Mouse (Mus musculus) liver, embryonic 13.5 days (tissue): ENCODE data around the gene Erc2. TPM values are rescaled to one million over a fixed set of nuclear protein-coding genes. Genes with fewer than 3 reads are reported as not detected.

Source experiments
- ATAC-seq: fragments of 200-750 bp; cut with Nextera tagmentation; 2 replicates; pipeline ENCODE4 v1.8.0; 2017; ENCODE audit warnings: low read depth, mild to moderate bottlenecking, moderate number of reproducible peaks, moderate library complexity
- DNase-seq: peaks from one replicate; pipeline ENCODE4 v3.0.0; 2022
- H3K27ac ChIP-seq: fragments of 300-500 bp; sonication (generic); 2 replicates; pipeline ENCODE4 v1.5.1; 2015; ENCODE audit warnings: moderate library complexity, mild to moderate bottlenecking, inconsistent platforms
- H3K27me3 ChIP-seq: fragments of 300-500 bp; sonication (generic); 2 replicates; pipeline ENCODE4 v1.6.1; 2015; ENCODE audit warnings: mild to moderate bottlenecking, inconsistent platforms
- H3K36me3 ChIP-seq: fragments of 300-500 bp; sonication (generic); 2 replicates; pipeline ENCODE4 v1.6.1; 2015; ENCODE audit warnings: mild to moderate bottlenecking, inconsistent platforms
- H3K4me1 ChIP-seq: fragments of 300-500 bp; sonication (generic); replicated peaks from 2 replicates; pipeline ENCODE4 v1.6.1; 2015; ENCODE audit warnings: inconsistent platforms
- H3K4me2 ChIP-seq: fragments of 300-500 bp; sonication (generic); 2 replicates; pipeline ENCODE4 v1.6.1; 2015; ENCODE audit warnings: inconsistent platforms, mild to moderate bottlenecking, moderate library complexity
- H3K4me3 ChIP-seq: fragments of 300-500 bp; sonication (generic); replicated peaks from 2 replicates; pipeline ENCODE4 v1.5.1; 2015; ENCODE audit warnings: mild to moderate bottlenecking, inconsistent platforms
- H3K9ac ChIP-seq: fragments of 300-500 bp; sonication (generic); 2 replicates; pipeline ENCODE4 v1.6.1; 2015; ENCODE audit warnings: mild to moderate bottlenecking, inconsistent platforms
- H3K9me3 ChIP-seq: fragments of 300-500 bp; sonication (generic); replicated peaks from 2 replicates; pipeline ENCODE4 v1.6.1; 2016; ENCODE audit warnings: inconsistent platforms
- WGBS: fragments of 180-500 bp; shearing (Covaris S2); methylation state at CpG from one replicate; pipeline ENCODE4 v1.1.7; 2015; ENCODE audit not compliant: insufficient replicate concordance; 5-methylcytosine and 5-hydroxymethylcytosine counted together
- polyA plus RNA-seq: library from polyadenylated mRNA; unstranded; fragments of >200 nt; fragmentation: Nextera tagmentation; extraction: Ambion mirVana; gene quantifications from 2 replicates; pipeline ENCODE4 v1.2.1, GENCODE M21; 2015

Gene Erc2
- polyA plus RNA-seq, 1 experiment from 2014 or later, result 0.82 TPM

DNA sequence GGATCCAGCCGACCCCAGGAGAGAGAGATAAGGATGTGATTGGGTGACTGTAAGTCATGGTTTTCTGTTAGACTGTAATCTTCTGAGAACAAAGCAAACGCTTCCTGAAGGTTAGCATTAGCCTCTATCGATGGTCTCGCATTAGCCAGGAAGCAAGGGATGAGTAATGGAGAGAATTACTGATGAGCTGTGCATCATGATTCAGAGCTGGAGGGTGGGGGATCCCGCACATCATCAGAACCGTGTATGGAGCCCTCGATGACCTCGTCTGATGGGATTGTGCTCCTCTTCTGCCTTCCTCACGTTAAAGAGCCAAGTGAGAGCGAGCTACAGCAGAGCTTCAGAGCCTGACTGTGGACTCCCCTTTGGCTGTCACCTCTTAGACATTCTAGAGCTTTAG lies 6.5 kb downstream of the Erc2 start:
- no peak for DNase-seq
- H3K27me3 ChIP-seq, result peaks cover 9% of the 10 kb centered on the region
- no peak overlapping the region for H3K4me2 ChIP-seq
- no peak overlapping the region for H3K9ac ChIP-seq
- no peak overlapping the region for H3K27ac ChIP-seq
- ATAC-seq, result no peak
- WGBS, result 55% methylated on average over 10 of the region's 10 CpGs
- no peaks in the 10 kb centered on the region for H3K36me3 ChIP-seq
- H3K9me3 ChIP-seq, result no peaks in the 10 kb centered on the region
- no peak overlapping the region for H3K4me3 ChIP-seq
- no peaks in the 10 kb centered on the region for H3K4me1 ChIP-seq

DNA sequence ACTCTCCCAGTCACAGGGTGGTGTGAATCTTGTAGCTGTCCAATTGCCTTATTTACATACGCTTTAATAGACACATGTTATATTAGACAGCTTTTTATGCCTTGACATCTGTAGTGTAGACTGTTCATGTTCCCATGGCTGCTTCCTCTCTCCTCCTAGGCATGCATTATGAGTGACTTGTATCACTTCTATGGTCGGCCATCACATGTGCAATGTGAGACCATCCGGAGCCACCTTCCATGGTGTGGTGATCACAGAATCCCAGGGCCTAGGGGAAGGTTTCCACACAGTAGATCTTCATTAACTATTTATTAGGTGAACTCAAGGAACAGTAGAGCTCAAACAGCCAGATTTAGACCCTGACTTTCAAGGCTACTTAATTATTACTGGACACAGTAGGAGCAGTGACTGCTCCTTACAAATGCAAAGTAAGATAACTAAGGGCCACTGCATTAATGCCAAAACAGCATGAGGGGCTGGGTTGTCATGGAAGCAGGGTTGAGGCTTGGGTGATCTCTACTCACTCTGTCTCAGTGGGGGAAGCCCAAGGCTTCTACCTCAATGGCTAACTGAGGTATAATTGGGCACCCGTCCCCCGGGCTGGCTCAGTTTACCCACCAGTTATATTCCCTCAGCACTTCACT lies 7.3 kb downstream of the Erc2 start:
- Histone ChIP-seq H3K4me3 (no peak overlapping the region), H3K4me1 (no peaks in the 10 kb centered on the region), H3K36me3 (no peaks in the 10 kb centered on the region), H3K9ac (no peak overlapping the region), H3K9me3 (no peaks in the 10 kb centered on the region), H3K27ac (no peak overlapping the region), H3K27me3 (peaks cover 2% of the 10 kb centered on the region; the same call in 1 of the 2 replicates), H3K4me2 (no peak overlapping the region)
- DNase-seq (no peak), ATAC-seq (no peak)
- WGBS, result 58% methylated on average over 5 of the region's 5 CpGs

DNA sequence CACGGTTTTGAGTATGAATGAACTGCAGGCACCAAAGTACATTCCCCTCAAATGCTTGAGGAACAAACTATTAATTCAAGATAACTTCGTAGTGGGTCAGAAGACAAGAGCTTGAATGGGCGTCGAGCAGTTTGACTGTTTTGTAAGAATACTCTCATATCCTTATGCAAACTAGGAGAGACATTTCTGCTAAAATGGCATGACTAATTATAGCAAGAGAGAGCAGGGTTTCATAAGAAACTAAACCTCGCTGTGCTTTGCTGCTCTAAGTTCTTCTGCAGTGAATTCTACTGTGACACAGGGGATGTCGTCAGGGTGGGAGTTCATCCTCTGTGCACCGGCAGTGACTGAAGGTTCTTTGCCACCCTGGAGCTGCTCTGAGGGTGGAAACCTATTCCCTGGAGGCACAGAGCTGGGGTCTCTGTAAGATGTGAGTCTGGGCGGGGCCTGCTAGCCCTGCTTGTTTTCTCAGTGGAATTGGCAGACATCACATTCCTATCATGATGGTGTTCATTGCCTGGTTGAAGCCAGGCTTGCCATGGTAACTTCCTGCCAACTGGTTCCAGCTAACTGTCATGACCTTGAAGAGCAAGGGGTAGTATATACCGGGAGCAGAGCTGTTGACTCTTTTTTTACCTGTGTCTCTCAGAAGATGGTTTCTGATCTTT lies 8.9 kb downstream of the Erc2 start:
- no peak overlapping the region for H3K4me3 ChIP-seq
- no peak for DNase-seq
- no peaks in the 10 kb centered on the region for H3K27me3 ChIP-seq
- no peaks in the 10 kb centered on the region for H3K4me1 ChIP-seq
- no peak for ATAC-seq
- H3K36me3 ChIP-seq, result no peaks in the 10 kb centered on the region
- H3K9me3 ChIP-seq, result no peaks in the 10 kb centered on the region
- WGBS, result 70% methylated on average over 9 of the region's 9 CpGs
- no peak overlapping the region for H3K4me2 ChIP-seq
- no peak overlapping the region for H3K27ac ChIP-seq
- no peak overlapping the region for H3K9ac ChIP-seq

DNA sequence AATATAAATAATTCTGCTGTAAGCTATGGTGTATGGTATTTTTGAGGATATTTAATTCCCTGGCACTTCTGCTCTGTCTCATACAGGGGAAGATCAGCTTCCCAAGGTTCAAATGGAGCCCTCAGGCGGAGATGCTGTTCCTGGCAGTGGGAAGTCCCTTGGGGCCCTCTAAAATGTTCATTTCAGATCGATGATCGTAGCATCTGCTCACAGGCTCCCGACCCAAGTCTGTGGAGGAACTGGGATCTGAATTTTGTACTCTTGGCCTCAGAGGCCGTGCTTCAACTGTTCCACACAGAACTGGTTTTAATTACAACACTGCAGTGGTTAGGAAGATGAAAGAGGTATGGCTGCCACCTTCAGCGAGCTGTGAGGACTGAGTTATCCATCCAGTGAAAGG lies 12.5 kb downstream of the Erc2 start:
- no peaks in the 10 kb centered on the region for H3K36me3 ChIP-seq
- 68% methylated on average over 6 of the region's 6 CpGs for WGBS
- H3K4me2 ChIP-seq, result no peak overlapping the region
- H3K4me3 ChIP-seq, result no peak overlapping the region
- no peak for DNase-seq
- no peaks in the 10 kb centered on the region for H3K9me3 ChIP-seq
- no peaks in the 10 kb centered on the region for H3K27me3 ChIP-seq
- ATAC-seq, result no peak
- H3K9ac ChIP-seq, result no peak overlapping the region
- no peak overlapping the region for H3K27ac ChIP-seq
- no peaks in the 10 kb centered on the region for H3K4me1 ChIP-seq

DNA sequence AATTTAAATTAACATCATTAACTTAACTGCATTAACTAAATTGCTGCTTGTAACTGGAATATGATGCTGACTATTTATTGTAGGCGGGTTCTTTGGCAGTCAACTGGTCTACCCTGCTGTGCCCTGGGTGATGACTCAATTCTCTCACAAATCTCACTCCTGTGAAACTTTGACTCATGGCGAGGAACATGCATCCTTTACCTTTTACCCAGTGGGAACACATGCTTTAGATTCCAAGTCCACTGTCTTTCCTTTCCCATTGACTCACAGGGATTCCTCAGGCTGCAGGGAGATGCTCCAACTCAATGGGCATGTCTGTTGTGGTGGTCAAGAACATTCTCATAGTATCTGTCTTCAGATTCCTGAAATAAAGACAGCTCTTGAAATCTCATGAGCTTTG lies 14.3 kb downstream of the Erc2 start:
- DNase-seq (no peak), ATAC-seq (no peak)
- Histone ChIP-seq H3K4me3 (no peak overlapping the region), H3K9me3 (no peaks in the 10 kb centered on the region), H3K36me3 (no peaks in the 10 kb centered on the region), H3K4me2 (no peak overlapping the region), H3K9ac (no peak overlapping the region), H3K4me1 (no peaks in the 10 kb centered on the region), H3K27me3 (no peaks in the 10 kb centered on the region), H3K27ac (no peak overlapping the region)
- 54% methylated on average over 2 of the region's 2 CpGs for WGBS

DNA sequence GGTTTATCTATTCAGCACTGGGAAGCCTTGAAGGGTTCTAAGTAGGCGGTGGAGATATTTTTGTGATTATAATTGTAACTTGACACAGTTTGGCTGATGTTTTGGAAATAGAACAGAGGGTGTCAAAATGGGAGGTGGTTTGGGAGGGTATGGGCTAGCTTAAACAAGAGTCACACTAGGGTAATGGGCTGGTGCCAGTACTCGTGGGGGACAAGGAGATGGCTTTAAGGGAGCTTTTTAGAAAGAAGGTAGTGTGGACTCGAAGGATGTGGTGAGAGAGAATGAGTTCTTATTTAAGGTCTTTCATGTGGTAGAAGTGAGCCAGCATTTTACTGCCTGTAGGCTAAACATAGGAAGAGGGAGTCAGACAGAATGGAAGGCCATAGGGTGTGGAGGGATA lies 19.2 kb downstream of the Erc2 start:
- Histone ChIP-seq H3K4me1 (no peaks in the 10 kb centered on the region), H3K27me3 (no peaks in the 10 kb centered on the region), H3K27ac (no peak overlapping the region), H3K9me3 (no peaks in the 10 kb centered on the region), H3K9ac (no peak overlapping the region), H3K4me2 (no peak overlapping the region), H3K4me3 (no peak overlapping the region), H3K36me3 (no peaks in the 10 kb centered on the region)
- 44% methylated on average over 3 of the region's 3 CpGs for WGBS
- no peak for ATAC-seq
- DNase-seq, result no peak

DNA sequence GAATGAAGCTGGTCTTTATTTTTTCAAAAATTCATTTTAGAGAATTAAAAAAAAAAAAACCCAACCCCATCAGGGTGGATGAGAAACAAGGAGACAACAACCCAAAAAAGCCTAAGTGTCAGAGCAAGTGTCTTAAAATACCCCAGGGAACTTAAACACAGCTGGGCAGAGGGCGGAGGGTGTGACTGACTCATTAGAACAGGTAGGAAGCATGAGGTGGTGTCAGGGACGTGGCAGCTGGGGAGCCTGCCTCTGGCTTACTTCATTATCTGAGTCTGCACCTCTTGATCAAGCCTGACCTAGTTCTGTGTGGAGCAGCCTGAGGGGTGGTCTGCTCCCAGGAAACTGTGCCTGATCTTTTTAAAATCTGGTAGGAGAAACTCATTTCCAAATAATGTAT lies 20.8 kb downstream of the Erc2 start:
- H3K4me3 ChIP-seq, result no peak overlapping the region
- H3K27ac ChIP-seq, result no peak overlapping the region
- H3K27me3 ChIP-seq, result no peaks in the 10 kb centered on the region
- WGBS, result 39% methylated on average over 2 of the region's 2 CpGs
- DNase-seq (no peak), ATAC-seq (no peak)
- H3K36me3 ChIP-seq, result no peaks in the 10 kb centered on the region
- no peak overlapping the region for H3K9ac ChIP-seq
- H3K9me3 ChIP-seq, result no peaks in the 10 kb centered on the region
- H3K4me1 ChIP-seq, result no peaks in the 10 kb centered on the region
- no peak overlapping the region for H3K4me2 ChIP-seq

DNA sequence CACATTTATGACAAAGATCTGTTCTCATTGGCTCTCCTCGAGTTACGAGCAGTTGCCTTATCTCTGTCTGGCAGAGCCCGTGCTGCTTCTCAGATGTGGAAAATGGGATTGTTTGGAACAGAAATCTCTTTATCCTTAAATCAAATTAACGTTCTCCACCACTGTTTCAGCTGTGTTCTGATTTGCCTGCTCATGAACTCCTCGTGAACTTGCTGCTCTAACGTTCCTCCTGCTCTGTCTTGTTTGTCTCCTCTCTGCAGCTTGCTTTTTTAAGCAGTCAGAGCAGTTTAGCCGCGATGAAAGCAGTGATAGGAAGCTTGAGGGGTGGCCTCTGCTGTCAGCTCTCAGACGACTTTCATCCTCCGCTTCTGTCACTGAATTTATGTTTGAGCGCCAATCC lies 32.4 kb downstream of the Erc2 start:
- Histone ChIP-seq H3K4me3 (no peak overlapping the region), H3K4me2 (no peak overlapping the region), H3K9ac (no peak overlapping the region), H3K4me1 (no peaks in the 10 kb centered on the region), H3K36me3 (no peaks in the 10 kb centered on the region), H3K27me3 (no peaks in the 10 kb centered on the region), H3K9me3 (no peaks in the 10 kb centered on the region), H3K27ac (no peak overlapping the region)
- 36% methylated on average over 11 of the region's 11 CpGs for WGBS
- no peak for DNase-seq
- no peak for ATAC-seq

DNA sequence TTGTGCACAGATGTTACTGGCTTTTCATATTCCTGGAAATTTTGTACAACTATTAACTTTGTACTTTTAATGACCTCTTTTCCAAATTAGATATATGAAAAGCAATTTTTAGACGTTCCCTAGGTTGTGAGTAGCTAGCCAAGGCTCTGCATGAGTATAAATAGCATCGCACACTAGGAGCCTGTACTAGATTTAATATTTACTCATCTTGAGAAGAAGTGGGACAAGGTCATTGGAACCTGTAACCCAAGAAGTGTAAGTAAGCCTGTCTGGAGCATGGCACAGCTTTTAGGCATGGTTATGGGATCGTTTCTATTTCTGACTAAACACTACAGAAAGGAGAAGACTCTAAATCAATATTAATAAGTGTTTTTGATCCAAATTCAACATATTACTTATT lies 36.4 kb downstream of the Erc2 start:
- WGBS, result 51% methylated on average over 3 of the region's 3 CpGs

DNA sequence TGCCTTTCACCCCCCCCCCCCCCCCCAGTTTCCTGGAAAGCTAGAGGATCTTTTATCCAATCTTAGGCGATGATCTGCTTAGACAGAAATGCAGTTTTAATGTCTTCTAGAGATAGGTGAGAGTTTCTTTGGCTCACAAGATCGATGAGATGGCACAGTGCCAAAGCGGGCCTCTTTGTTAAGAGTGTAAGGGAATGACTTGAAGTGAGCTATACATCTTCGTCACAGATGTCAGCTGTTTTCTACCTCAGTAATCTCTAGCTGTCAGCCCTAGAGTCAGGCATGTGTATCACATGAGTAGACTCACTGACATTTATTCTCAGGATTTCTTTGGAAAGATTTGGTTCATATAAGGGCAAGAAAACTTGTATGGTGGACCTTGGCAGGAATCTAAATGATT lies 39.2 kb downstream of the Erc2 start:
- no peak overlapping the region for H3K9ac ChIP-seq
- H3K27me3 ChIP-seq, result no peaks in the 10 kb centered on the region
- no peaks in the 10 kb centered on the region for H3K36me3 ChIP-seq
- WGBS, result 58% methylated on average over 4 of the region's 4 CpGs
- H3K27ac ChIP-seq, result no peak overlapping the region
- ATAC-seq (no peak), DNase-seq (no peak)
- no peaks in the 10 kb centered on the region for H3K4me1 ChIP-seq
- no peak overlapping the region for H3K4me2 ChIP-seq
- H3K9me3 ChIP-seq, result no peaks in the 10 kb centered on the region
- H3K4me3 ChIP-seq, result no peak overlapping the region

More for the DNA sequence above, 36.4 kb downstream of the Erc2 start:
- no peak overlapping the region for H3K4me3 ChIP-seq
- H3K36me3 ChIP-seq, result no peaks in the 10 kb centered on the region
- H3K4me1 ChIP-seq, result no peaks in the 10 kb centered on the region
- H3K9ac ChIP-seq, result no peak overlapping the region
- no peaks in the 10 kb centered on the region for H3K9me3 ChIP-seq
- no peak for DNase-seq
- no peak overlapping the region for H3K27ac ChIP-seq
- H3K27me3 ChIP-seq, result no peaks in the 10 kb centered on the region
- no peak overlapping the region for H3K4me2 ChIP-seq
- ATAC-seq, result no peak

DNA sequence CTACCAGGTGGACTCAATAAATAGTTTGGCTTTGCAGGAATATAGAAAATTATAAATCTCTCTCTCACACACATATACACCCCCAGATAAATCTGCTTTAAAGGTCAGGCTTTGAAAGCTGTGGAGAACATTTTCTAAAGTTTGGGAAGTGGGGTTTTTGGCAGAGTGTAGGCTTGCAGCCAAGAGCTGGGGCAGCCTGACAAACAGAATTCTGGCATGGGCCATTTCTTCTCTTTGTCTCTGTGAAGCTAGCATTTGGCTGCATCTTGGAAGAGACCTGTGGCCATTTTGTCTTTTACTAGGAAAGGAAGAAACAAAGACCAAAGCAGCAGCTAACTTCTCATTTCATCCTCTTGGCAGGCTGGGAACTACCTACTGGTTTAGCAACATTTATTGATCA lies 40.0 kb downstream of the Erc2 start:
- Histone ChIP-seq H3K36me3 (no peaks in the 10 kb centered on the region), H3K4me3 (no peak overlapping the region), H3K4me2 (no peak overlapping the region), H3K4me1 (no peaks in the 10 kb centered on the region), H3K9me3 (no peaks in the 10 kb centered on the region), H3K27me3 (no peaks in the 10 kb centered on the region), H3K27ac (no peak overlapping the region), H3K9ac (no peak overlapping the region)
- no peak for ATAC-seq
- no peak for DNase-seq
